Mouse (Mus musculus): Measurements from ENCODE around the gene Myog. TPM values are rescaled to one million over a fixed set of nuclear protein-coding genes. Genes with fewer than 3 reads are reported as not detected.

The Myog gene
- polyA plus RNA-seq, 1 experiment from 2014 or later = 3.1 TPM

DNA sequence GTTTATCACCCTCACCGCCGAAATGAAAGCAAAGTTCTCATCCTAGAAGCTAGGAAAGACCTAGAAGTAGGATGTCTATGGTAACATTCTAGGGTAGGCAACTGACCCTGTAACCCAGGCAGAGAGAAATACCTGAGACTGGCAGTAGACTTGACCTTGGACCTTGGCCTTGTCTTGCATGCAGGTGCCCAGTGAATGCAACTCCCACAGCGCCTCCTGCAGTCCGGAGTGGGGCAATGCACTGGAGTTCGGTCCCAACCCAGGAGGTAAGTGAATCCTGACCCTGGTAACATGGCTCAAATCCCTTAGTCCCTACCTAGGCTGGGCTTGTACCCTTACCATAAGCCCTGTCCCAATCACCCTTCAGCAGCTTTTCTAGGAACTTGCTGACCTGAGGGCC, 1.1 kb downstream of the Myog start:
- WGBS = 71% methylated on average over 5 of the region's 5 CpGs
- Histone ChIP-seq H3K36me3 (replicated peaks) (no peaks in the 10 kb centered on the region), H3K27me3 (replicated peaks; ENCODE audit: low read depth, poor library complexity, severe bottlenecking) (peaks cover 6% of the 10 kb centered on the region; the same call in 1 of the 2 replicates), H3K4me1 (peaks cover 45% of the 10 kb centered on the region), H3K27ac (replicated peaks) (0 out of 2 replicates have a peak overlapping the region, but pooled peaks have one; percentile 26), H3K9me3 (no peaks in the 10 kb centered on the region), H3K4me3 (no peak overlapping the region)
- DNase-seq (ENCODE audit: low spot score) = peak; percentile 33

DNA sequence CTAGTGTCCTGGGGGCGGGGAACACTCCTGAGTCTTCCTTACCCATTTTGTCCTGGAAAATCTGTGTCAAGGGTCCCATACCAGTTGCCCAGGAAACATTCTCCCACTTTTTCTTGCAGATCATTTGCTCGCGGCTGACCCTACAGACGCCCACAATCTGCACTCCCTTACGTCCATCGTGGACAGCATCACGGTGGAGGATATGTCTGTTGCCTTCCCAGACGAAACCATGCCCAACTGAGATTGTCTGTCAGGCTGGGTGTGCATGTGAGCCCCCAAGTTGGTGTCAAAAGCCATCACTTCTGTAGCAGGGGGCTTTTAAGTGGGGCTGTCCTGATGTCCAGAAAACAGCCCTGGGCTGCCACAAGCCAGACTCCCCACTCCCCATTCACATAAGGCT, 1.8 kb downstream of the Myog start:
- Histone ChIP-seq H3K27ac (replicated peaks) (peak overlapping the region; percentile 60), H3K36me3 (replicated peaks) (no peaks in the 10 kb centered on the region), H3K4me1 (peaks cover 45% of the 10 kb centered on the region), H3K4me3 (no peak overlapping the region), H3K9me3 (no peaks in the 10 kb centered on the region), H3K27me3 (replicated peaks; ENCODE audit: low read depth, poor library complexity, severe bottlenecking) (peaks cover 8% of the 10 kb centered on the region)
- WGBS = 70% methylated on average over 8 of the region's 8 CpGs
- DNase-seq (ENCODE audit: low spot score) = no peak

- peak overlapping the region; percentile 60 for H3K27ac ChIP-seq (replicated peaks)
- H3K27me3 ChIP-seq (replicated peaks; ENCODE audit: low read depth, poor library complexity, severe bottlenecking) = peaks cover 13% of the 10 kb centered on the region
- WGBS = 16% methylated on average over 5 of the region's 5 CpGs
- H3K4me1 ChIP-seq = peaks cover 43% of the 10 kb centered on the region
- no peaks in the 10 kb centered on the region for H3K36me3 ChIP-seq (replicated peaks)
- H3K4me3 ChIP-seq = no peak overlapping the region
- H3K9me3 ChIP-seq = no peaks in the 10 kb centered on the region
- DNase-seq (ENCODE audit: low spot score) = peak; percentile 41
These were observed 2.3 kb downstream of the Myog start for GRCm38 (mm10) chr1:134292073-134292472.

GRCm38 (mm10) chr1:134292601-134293000, 2.8 kb downstream of the Myog start:
- peaks cover 18% of the 10 kb centered on the region for H3K27me3 ChIP-seq (replicated peaks; ENCODE audit: low read depth, poor library complexity, severe bottlenecking)
- peaks cover 42% of the 10 kb centered on the region for H3K4me1 ChIP-seq
- no peak overlapping the region; the same call in 1 of the 2 replicates for H3K27ac ChIP-seq (replicated peaks)
- no peaks in the 10 kb centered on the region for H3K36me3 ChIP-seq (replicated peaks)
- DNase-seq (ENCODE audit: low spot score) = no peak
- H3K9me3 ChIP-seq = no peaks in the 10 kb centered on the region
- H3K4me3 ChIP-seq = no peak overlapping the region
- 41% methylated on average over 9 of the region's 9 CpGs for WGBS

DNA sequence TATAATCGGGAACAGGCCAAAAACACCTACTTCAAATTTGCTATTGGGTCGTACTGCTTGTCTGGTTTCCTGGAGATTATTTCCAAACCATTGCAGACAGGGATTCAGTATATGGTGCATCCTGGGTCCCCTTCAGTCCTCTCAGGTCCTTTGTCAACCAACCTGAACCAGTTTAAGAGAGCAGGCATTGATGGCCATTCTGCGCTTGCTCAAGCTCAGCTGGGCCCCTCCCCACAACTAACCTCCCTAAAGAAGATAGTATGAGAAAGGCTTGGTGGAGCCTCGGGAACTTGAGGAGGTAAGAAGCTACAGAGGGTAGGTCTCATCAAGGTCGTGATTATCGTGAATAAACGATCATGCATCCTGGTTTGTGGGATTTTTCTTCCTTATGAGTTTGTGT, 3.5 kb downstream of the Myog start:
- Histone ChIP-seq H3K36me3 (replicated peaks) (no peaks in the 10 kb centered on the region), H3K4me1 (peaks cover 42% of the 10 kb centered on the region), H3K9me3 (no peaks in the 10 kb centered on the region), H3K27ac (replicated peaks) (no peak overlapping the region), H3K27me3 (replicated peaks; ENCODE audit: low read depth, poor library complexity, severe bottlenecking) (peaks cover 25% of the 10 kb centered on the region), H3K4me3 (no peak overlapping the region)
- DNase-seq (ENCODE audit: low spot score) = no peak
- 88% methylated on average over 7 of the region's 7 CpGs for WGBS

GRCm38 (mm10) chr1:134293738-134294604, 4.2 kb downstream of the Myog start:
- Histone ChIP-seq H3K4me3 (no peak overlapping the region), H3K9me3 (no peaks in the 10 kb centered on the region), H3K36me3 (replicated peaks) (no peaks in the 10 kb centered on the region), H3K27ac (replicated peaks) (no peak overlapping the region), H3K27me3 (replicated peaks; ENCODE audit: low read depth, poor library complexity, severe bottlenecking) (peaks cover 32% of the 10 kb centered on the region), H3K4me1 (peaks cover 48% of the 10 kb centered on the region)
- whole genome bisulfite sequencing = 62% methylated on average over 3 of the region's 3 CpGs
- no peak for DNase-seq (ENCODE audit: low spot score)

DNA sequence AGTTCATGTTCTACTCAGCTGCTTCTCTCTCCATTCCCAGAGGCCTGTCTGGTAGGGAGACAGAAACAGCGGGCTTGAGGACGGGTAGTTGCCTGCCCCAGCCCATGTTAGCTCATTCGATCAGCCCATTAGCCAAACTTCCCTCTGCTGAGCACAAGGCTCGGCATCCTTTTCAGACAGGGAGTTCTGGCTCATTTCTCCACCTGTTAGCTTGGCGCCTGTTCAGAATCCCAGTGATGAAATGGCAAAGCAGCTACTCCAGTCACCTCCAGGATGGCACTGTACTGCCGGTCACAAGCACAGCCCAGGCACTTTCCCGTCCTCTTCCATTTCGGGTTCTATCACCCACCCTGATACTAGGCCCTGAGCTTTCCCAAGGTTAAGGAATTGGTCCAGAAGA, 7.5 kb downstream of the Myog start:
- no peak for DNase-seq (ENCODE audit: low spot score)
- Histone ChIP-seq H3K4me1 (peaks cover 24% of the 10 kb centered on the region), H3K27ac (replicated peaks) (no peak overlapping the region), H3K27me3 (replicated peaks; ENCODE audit: low read depth, poor library complexity, severe bottlenecking) (peaks cover 54% of the 10 kb centered on the region), H3K36me3 (replicated peaks) (no peaks in the 10 kb centered on the region), H3K9me3 (no peaks in the 10 kb centered on the region), H3K4me3 (no peak overlapping the region)
- WGBS = 86% methylated on average over 8 of the region's 8 CpGs

GRCm38 (mm10) chr1:134298636-134299411, 9.0 kb downstream of the Myog start:
- peak overlapping the region; percentile 74 for H3K4me3 ChIP-seq
- H3K4me1 ChIP-seq = peaks cover 31% of the 10 kb centered on the region
- WGBS = 4% methylated on average over 59 of the region's 59 CpGs
- H3K27me3 ChIP-seq (replicated peaks; ENCODE audit: low read depth, poor library complexity, severe bottlenecking) = peaks cover 54% of the 10 kb centered on the region
- peak; percentile 66 for DNase-seq (ENCODE audit: low spot score)
- H3K36me3 ChIP-seq (replicated peaks) = peaks cover 2% of the 10 kb centered on the region; the same call in 1 of the 2 replicates
- no peaks in the 10 kb centered on the region for H3K9me3 ChIP-seq
- H3K27ac ChIP-seq (replicated peaks) = peak overlapping the region; percentile 85

DNA sequence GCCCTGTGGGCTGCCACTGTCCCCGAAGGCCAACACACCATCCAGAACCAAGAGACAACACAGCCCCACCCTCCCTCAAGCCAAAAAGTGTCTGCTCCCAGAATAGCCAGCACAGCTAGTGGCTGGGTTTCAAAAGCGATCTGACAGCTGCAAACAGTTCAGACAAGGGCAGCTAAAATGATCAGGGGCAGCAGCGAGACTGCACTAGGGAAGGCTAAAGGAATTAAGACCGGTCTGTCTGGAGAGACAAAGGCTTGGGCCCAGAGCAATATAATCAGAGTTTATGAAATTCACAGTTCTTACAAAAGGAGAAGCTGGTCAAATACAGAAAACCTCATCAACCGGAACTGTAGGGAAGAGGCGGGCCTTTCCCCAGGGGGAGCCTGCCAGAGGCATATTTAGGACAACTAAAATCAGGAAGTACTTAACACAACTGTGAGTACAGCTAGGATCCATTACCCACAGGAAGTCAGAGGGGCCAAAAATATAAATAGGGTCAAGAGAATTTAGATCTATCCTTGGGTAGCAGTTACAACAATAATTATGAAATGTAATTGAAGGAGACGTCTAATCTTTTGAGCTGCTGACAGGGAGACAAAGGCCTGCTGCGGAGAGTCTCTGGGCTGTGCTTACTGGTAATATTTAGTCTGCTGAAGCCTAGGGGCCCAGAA, 12.9 kb downstream of the Myog start:
- Histone ChIP-seq H3K27ac (replicated peaks) (peak overlapping the region; percentile 81), H3K4me1 (peaks cover 36% of the 10 kb centered on the region), H3K4me3 (no peak overlapping the region), H3K36me3 (replicated peaks) (peaks cover 10% of the 10 kb centered on the region), H3K9me3 (peaks cover 7% of the 10 kb centered on the region; the same call in 1 of the 2 replicates), H3K27me3 (replicated peaks; ENCODE audit: low read depth, poor library complexity, severe bottlenecking) (peaks cover 53% of the 10 kb centered on the region)
- WGBS = 30% methylated on average over 8 of the region's 8 CpGs
- DNase-seq (ENCODE audit: low spot score) = peak; percentile 49

DNA sequence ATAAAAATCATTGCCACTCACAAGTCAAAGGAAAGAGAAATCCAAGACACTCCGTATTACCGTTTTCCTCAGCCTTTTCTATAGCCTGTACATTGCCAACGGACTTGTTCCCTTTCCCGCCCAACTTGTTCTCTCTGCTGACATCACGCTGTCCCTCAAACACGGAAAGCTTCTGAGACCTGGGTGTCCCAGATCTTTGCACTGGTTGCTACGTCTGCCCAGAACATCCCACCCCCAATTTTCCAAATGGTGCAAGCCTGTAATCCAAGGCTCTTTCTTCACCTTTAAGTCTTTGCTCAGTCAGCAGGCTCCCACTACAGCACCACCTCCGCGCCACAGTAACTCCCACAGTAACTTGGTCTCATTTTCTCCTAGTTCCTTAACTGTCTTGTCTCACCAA, 15.2 kb downstream of the Myog start:
- Histone ChIP-seq H3K4me3 (no peak overlapping the region), H3K4me1 (peaks cover 25% of the 10 kb centered on the region), H3K27me3 (replicated peaks; ENCODE audit: low read depth, poor library complexity, severe bottlenecking) (peaks cover 30% of the 10 kb centered on the region), H3K9me3 (peaks cover 7% of the 10 kb centered on the region; the same call in 1 of the 2 replicates), H3K27ac (replicated peaks) (no peak overlapping the region), H3K36me3 (replicated peaks) (peaks cover 10% of the 10 kb centered on the region)
- 94% methylated on average over 9 of the region's 9 CpGs for WGBS
- DNase-seq (ENCODE audit: low spot score) = no peak

- WGBS = 55% methylated on average over 10 of the region's 10 CpGs
- Histone ChIP-seq H3K4me1 (peaks cover 21% of the 10 kb centered on the region), H3K36me3 (replicated peaks) (peaks cover 10% of the 10 kb centered on the region), H3K4me3 (no peak overlapping the region), H3K27ac (replicated peaks) (no peak overlapping the region), H3K27me3 (replicated peaks; ENCODE audit: low read depth, poor library complexity, severe bottlenecking) (peaks cover 11% of the 10 kb centered on the region; the same call in 1 of the 2 replicates), H3K9me3 (peaks cover 7% of the 10 kb centered on the region; the same call in 1 of the 2 replicates)
- peak; percentile 39 for DNase-seq (ENCODE audit: low spot score)
These were observed 17.6 kb downstream of the Myog start for GRCm38 (mm10) chr1:134307409-134307808.

DNA sequence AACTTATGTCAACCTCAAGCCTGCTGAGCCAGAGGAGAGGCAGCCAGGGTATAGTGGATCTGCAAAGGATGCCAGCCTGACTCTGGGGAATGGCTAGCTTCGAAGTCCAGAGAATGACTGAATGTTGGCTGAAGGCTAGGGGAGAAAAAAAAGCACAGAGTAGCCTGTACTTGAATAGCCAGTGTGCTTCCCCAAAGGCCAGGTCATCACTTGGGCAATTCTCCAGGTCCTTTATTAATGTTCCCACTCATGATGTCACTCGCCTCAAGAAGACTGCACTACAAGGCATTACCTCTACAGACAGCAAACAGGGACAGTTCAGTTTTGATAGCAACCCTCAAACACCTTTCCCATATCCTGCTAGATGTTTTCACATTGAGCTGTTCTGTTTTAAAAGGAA, 20.5 kb downstream of the Myog start:
- 88% methylated on average over 2 of the region's 2 CpGs for WGBS
- Histone ChIP-seq H3K9me3 (no peaks in the 10 kb centered on the region), H3K4me1 (peaks cover 6% of the 10 kb centered on the region), H3K4me3 (no peak overlapping the region), H3K27me3 (replicated peaks; ENCODE audit: low read depth, poor library complexity, severe bottlenecking) (peaks cover 6% of the 10 kb centered on the region), H3K27ac (replicated peaks) (no peak overlapping the region), H3K36me3 (replicated peaks) (no peaks in the 10 kb centered on the region)
- DNase-seq (ENCODE audit: low spot score) = no peak
